Mouse (Mus musculus): Measurements from ENCODE around the gene Ccdc43. TPM values are rescaled to one million over a fixed set of nuclear protein-coding genes. Genes with fewer than 3 reads are reported as not detected.
"Not testable (repeated sequence)": the region's sequence is repeated elsewhere in the genome, so short reads cannot be mapped to it uniquely, and the experiment has no call there.

Ccdc43 gene
- polyA plus RNA-seq, 1 experiment from 2014 or later: 38.8 TPM

- 91% methylated on average over 5 of the region's 6 CpGs for WGBS
- H3K36me3 ChIP-seq (ENCODE audit: control insufficient read depth, insufficient read depth, low read length); H3K9ac ChIP-seq (replicated peaks; ENCODE audit: low read length); H3K9me3 ChIP-seq (ENCODE audit: control insufficient read depth, low read length); H3K4me3 ChIP-seq (replicated peaks; ENCODE audit: low read depth, low read length); DNase-seq; H3K27me3 ChIP-seq (ENCODE audit: control insufficient read depth, insufficient read depth, low read length); H3K4me2 ChIP-seq (ENCODE audit: low read length); ATAC-seq (ENCODE audit: low FRiP score, low TSS enrichment); H3K4me1 ChIP-seq (ENCODE audit: control insufficient read depth, insufficient read depth, low read length); H3K27ac ChIP-seq (replicated peaks; ENCODE audit: low read depth, low read length): not testable (repeated sequence)
These were observed 4.6 kb upstream of the Ccdc43 start for GRCm38 (mm10) chr11:102702206-102702605.

- no peaks in the 10 kb centered on the region for H3K27me3 ChIP-seq (ENCODE audit: control insufficient read depth, insufficient read depth, low read length)
- ATAC-seq (ENCODE audit: low FRiP score, low TSS enrichment) (no peak), DNase-seq (no peak)
- H3K4me3 ChIP-seq (replicated peaks; ENCODE audit: low read depth, low read length): peak overlapping the region; percentile 64
- H3K36me3 ChIP-seq (ENCODE audit: control insufficient read depth, insufficient read depth, low read length): 0 out of 2 replicates have a peak, but pooled peaks cover 6% of the 10 kb centered on the region
- peak overlapping the region; percentile 64 for H3K27ac ChIP-seq (replicated peaks; ENCODE audit: low read depth, low read length)
- peak overlapping the region; percentile 62 for H3K4me2 ChIP-seq (ENCODE audit: low read length)
- H3K4me1 ChIP-seq (ENCODE audit: control insufficient read depth, insufficient read depth, low read length): peaks cover 15% of the 10 kb centered on the region
- no peaks in the 10 kb centered on the region for H3K9me3 ChIP-seq (ENCODE audit: control insufficient read depth, low read length)
- peak overlapping the region; percentile 81 for H3K9ac ChIP-seq (replicated peaks; ENCODE audit: low read length)
- WGBS: 18% methylated on average over 9 of the region's 9 CpGs
These were observed 465 bp upstream of the Ccdc43 start for GRCm38 (mm10) chr11:102698018-102698476.

- no peak for DNase-seq
- H3K9me3 ChIP-seq (ENCODE audit: control insufficient read depth, low read length): no peaks in the 10 kb centered on the region
- no peak overlapping the region for H3K9ac ChIP-seq (replicated peaks; ENCODE audit: low read length)
- no peak for ATAC-seq (ENCODE audit: low FRiP score, low TSS enrichment)
- peaks cover 15% of the 10 kb centered on the region for H3K4me1 ChIP-seq (ENCODE audit: control insufficient read depth, insufficient read depth, low read length)
- H3K27ac ChIP-seq (replicated peaks; ENCODE audit: low read depth, low read length): no peak overlapping the region
- H3K27me3 ChIP-seq (ENCODE audit: control insufficient read depth, insufficient read depth, low read length): no peaks in the 10 kb centered on the region
- H3K4me3 ChIP-seq (replicated peaks; ENCODE audit: low read depth, low read length): no peak overlapping the region
- WGBS: 94% methylated on average over 7 of the region's 7 CpGs
- H3K36me3 ChIP-seq (ENCODE audit: control insufficient read depth, insufficient read depth, low read length): peaks cover 15% of the 10 kb centered on the region; the same call in 1 of the 2 replicates
- H3K4me2 ChIP-seq (ENCODE audit: low read length): no peak overlapping the region
These were observed 2.3 kb downstream of the Ccdc43 start for GRCm38 (mm10) chr11:102695289-102695688.

- Histone ChIP-seq H3K27me3 (ENCODE audit: control insufficient read depth, insufficient read depth, low read length) (no peaks in the 10 kb centered on the region), H3K9ac (replicated peaks; ENCODE audit: low read length) (no peak overlapping the region), H3K27ac (replicated peaks; ENCODE audit: low read depth, low read length) (no peak overlapping the region), H3K4me3 (replicated peaks; ENCODE audit: low read depth, low read length) (no peak overlapping the region), H3K4me1 (ENCODE audit: control insufficient read depth, insufficient read depth, low read length) (no peaks in the 10 kb centered on the region), H3K9me3 (ENCODE audit: control insufficient read depth, low read length) (no peaks in the 10 kb centered on the region), H3K36me3 (ENCODE audit: control insufficient read depth, insufficient read depth, low read length) (peaks cover 33% of the 10 kb centered on the region), H3K4me2 (ENCODE audit: low read length) (no peak overlapping the region)
- peak; percentile 89 for DNase-seq
- WGBS: 64% methylated on average over 6 of the region's 6 CpGs
- no peak for ATAC-seq (ENCODE audit: low FRiP score, low TSS enrichment)
These were observed 7.4 kb downstream of the Ccdc43 start for GRCm38 (mm10) chr11:102690162-102690561.

- no peak for ATAC-seq (ENCODE audit: low FRiP score, low TSS enrichment)
- Histone ChIP-seq H3K36me3 (ENCODE audit: control insufficient read depth, insufficient read depth, low read length) (no peaks in the 10 kb centered on the region), H3K27ac (replicated peaks; ENCODE audit: low read depth, low read length) (no peak overlapping the region), H3K4me1 (ENCODE audit: control insufficient read depth, insufficient read depth, low read length) (no peaks in the 10 kb centered on the region), H3K9me3 (ENCODE audit: control insufficient read depth, low read length) (peaks cover 4% of the 10 kb centered on the region; the same call in 1 of the 2 replicates), H3K27me3 (ENCODE audit: control insufficient read depth, insufficient read depth, low read length) (peaks cover 11% of the 10 kb centered on the region), H3K4me3 (replicated peaks; ENCODE audit: low read depth, low read length) (no peak overlapping the region), H3K4me2 (ENCODE audit: low read length) (no peak overlapping the region), H3K9ac (replicated peaks; ENCODE audit: low read length) (no peak overlapping the region)
- 50% methylated on average over 84 of the region's 84 CpGs for WGBS
- no peak for DNase-seq
These were observed 31.7 kb downstream of the Ccdc43 start for GRCm38 (mm10) chr11:102665637-102666435.

- Histone ChIP-seq H3K9me3 (ENCODE audit: control insufficient read depth, low read length) (peaks cover 4% of the 10 kb centered on the region; the same call in 1 of the 2 replicates), H3K4me1 (ENCODE audit: control insufficient read depth, insufficient read depth, low read length) (no peaks in the 10 kb centered on the region), H3K4me3 (replicated peaks; ENCODE audit: low read depth, low read length) (no peak overlapping the region), H3K9ac (replicated peaks; ENCODE audit: low read length) (no peak overlapping the region), H3K27ac (replicated peaks; ENCODE audit: low read depth, low read length) (no peak overlapping the region), H3K27me3 (ENCODE audit: control insufficient read depth, insufficient read depth, low read length) (peaks cover 11% of the 10 kb centered on the region), H3K36me3 (ENCODE audit: control insufficient read depth, insufficient read depth, low read length) (no peaks in the 10 kb centered on the region), H3K4me2 (ENCODE audit: low read length) (no peak overlapping the region)
- no peak for ATAC-seq (ENCODE audit: low FRiP score, low TSS enrichment)
- 63% methylated on average over 30 of the region's 33 CpGs for WGBS
- no peak for DNase-seq
These were observed 32.4 kb downstream of the Ccdc43 start for GRCm38 (mm10) chr11:102665151-102665550.

GRCm38 (mm10) chr11:102663416-102663815, 34.2 kb downstream of the Ccdc43 start, which contains the start of gene Meioc:
Gene Meioc (plus strand): TSS chr11:102663716.
- H3K27me3 ChIP-seq (ENCODE audit: control insufficient read depth, insufficient read depth, low read length): peaks cover 11% of the 10 kb centered on the region
- WGBS: 80% methylated on average over 3 of the region's 3 CpGs
- no peak within 1 kb of the TSS for H3K4me2 ChIP-seq (ENCODE audit: low read length)
- ATAC-seq (ENCODE audit: low FRiP score, low TSS enrichment) (no peak), DNase-seq (no peak)
- no peak within 1 kb of the TSS for H3K4me3 ChIP-seq (replicated peaks; ENCODE audit: low read depth, low read length)
- H3K9ac ChIP-seq (replicated peaks; ENCODE audit: low read length): no peak within 1 kb of the TSS
- no peaks in the 10 kb centered on the region for H3K36me3 ChIP-seq (ENCODE audit: control insufficient read depth, insufficient read depth, low read length)
- no peaks in the 10 kb centered on the region for H3K4me1 ChIP-seq (ENCODE audit: control insufficient read depth, insufficient read depth, low read length)
- no peak within 1 kb of the TSS for H3K27ac ChIP-seq (replicated peaks; ENCODE audit: low read depth, low read length)
- H3K9me3 ChIP-seq (ENCODE audit: control insufficient read depth, low read length): peaks cover 4% of the 10 kb centered on the region; the same call in 1 of the 2 replicates

- no peak for ATAC-seq (ENCODE audit: low FRiP score, low TSS enrichment)
- WGBS: 76% methylated on average over 6 of the region's 6 CpGs
These were observed 40.7 kb downstream of the Ccdc43 start for GRCm38 (mm10) chr11:102656931-102657330.

More at GRCm38 (mm10) chr11:102656931-102657330, 40.7 kb downstream of the Ccdc43 start:
- H3K9me3 ChIP-seq (ENCODE audit: control insufficient read depth, low read length): no peaks in the 10 kb centered on the region
- H3K27ac ChIP-seq (replicated peaks; ENCODE audit: low read depth, low read length): no peak overlapping the region
- no peaks in the 10 kb centered on the region for H3K36me3 ChIP-seq (ENCODE audit: control insufficient read depth, insufficient read depth, low read length)
- no peak overlapping the region for H3K4me2 ChIP-seq (ENCODE audit: low read length)
- DNase-seq: no peak
- H3K27me3 ChIP-seq (ENCODE audit: control insufficient read depth, insufficient read depth, low read length): no peaks in the 10 kb centered on the region
- H3K4me1 ChIP-seq (ENCODE audit: control insufficient read depth, insufficient read depth, low read length): no peaks in the 10 kb centered on the region
- H3K9ac ChIP-seq (replicated peaks; ENCODE audit: low read length): no peak overlapping the region
- no peak overlapping the region for H3K4me3 ChIP-seq (replicated peaks; ENCODE audit: low read depth, low read length)

All from midbrain, embryonic 14.5 days (tissue).